11 mouse cellular contexts compared by ENCODE assay signal in the genomic region with DNA sequence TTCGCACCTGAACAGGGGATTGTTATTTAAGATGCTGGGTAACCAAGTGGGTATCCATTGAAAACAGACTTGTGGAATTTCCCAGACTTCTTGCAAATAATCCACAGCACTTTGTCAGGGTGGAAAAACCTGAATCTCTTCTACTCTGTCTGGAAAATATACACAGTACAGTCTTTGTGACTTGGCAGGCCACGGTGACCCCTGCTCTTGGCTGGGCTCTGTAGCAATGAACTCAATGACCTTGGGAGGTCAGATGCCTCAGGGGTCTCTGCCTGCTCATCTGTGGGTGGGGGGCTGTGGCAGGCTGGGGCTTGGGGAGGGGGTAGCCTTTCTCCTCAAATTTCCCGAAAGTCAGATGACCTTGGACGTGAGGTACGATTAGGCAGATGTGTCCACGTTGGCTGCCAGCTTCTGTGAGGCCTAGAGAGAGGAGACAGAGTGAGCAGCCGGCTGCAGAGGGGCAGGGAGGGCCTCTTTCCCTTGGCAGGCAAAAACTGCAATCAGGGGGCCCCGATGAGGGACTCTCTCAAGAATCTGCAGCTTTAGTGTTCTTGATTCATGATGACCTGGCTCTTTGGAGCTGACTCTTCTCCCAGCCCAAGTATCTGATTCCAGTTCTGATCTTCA.
DNase-seq lines count a peak whose midpoint lies in the region; ATAC-seq and TF ChIP-seq lines count a peak whose summit lies in the region.
"Had no signal": no experiment of that assay in that cellular context is flagged by ENCODE, and none has a peak within 500 bp of the region (broad histone marks: within the 10 kb centered on the region; RNA-seq: fewer than 3 reads in every experiment).

No protein-coding gene starts in this region.

- intact Hi-C loops in gastrocnemius, adult 2 months (cut with DNase I): no loop called here

- H3K4me1 ChIP-seq in kidney, embryonic 14.5 days (ENCODE audit: control insufficient read depth, insufficient read depth, low read length): peaks cover 19% of the 10 kb centered on the region
- peaks cover 85% of the 10 kb centered on the region for H3K4me1 ChIP-seq in embryonic facial prominence, embryonic 10.5 days
- H3K4me1 ChIP-seq in neural tube, embryonic 15.5 days: peaks cover 14% of the 10 kb centered on the region
- H3K4me1 ChIP-seq: liver, embryonic 15.5 days had no signal

- no peak for TF ChIP-seq CTCF in gastrocnemius, adult 2 months (IDR thresholded peaks at IDR 0.05)

- H3K9me3 ChIP-seq in kidney, embryonic 14.5 days (ENCODE audit: control insufficient read depth, low read length): no peaks in the 10 kb centered on the region
- no peaks in the 10 kb centered on the region for H3K9me3 ChIP-seq in embryonic facial prominence, embryonic 10.5 days
- no peaks in the 10 kb centered on the region for H3K9me3 ChIP-seq in neural tube, embryonic 15.5 days (replicated peaks)
- H3K9me3 ChIP-seq: liver, embryonic 15.5 days had no signal

- no peak overlapping the region for H3K9ac ChIP-seq in kidney, embryonic 14.5 days (ENCODE audit: low read depth, low read length)
- no peak overlapping the region for H3K9ac ChIP-seq in neural tube, embryonic 15.5 days (replicated peaks)
- H3K9ac ChIP-seq: liver, embryonic 15.5 days had no signal

- WGBS in kidney, embryonic 14.5 days: 35% methylated on average over 8 of the region's 8 CpGs
- 36% methylated on average over 8 of the region's 8 CpGs for WGBS in embryonic facial prominence, embryonic 10.5 days
- 66% methylated on average over 8 of the region's 8 CpGs for WGBS in neural tube, embryonic 15.5 days

- H3K4me2 ChIP-seq in kidney, embryonic 14.5 days (replicated peaks; ENCODE audit: low read depth, low read length): no peak overlapping the region
- H3K4me2 ChIP-seq in neural tube, embryonic 15.5 days: no peak overlapping the region
- H3K4me2 ChIP-seq: liver, embryonic 15.5 days had no signal

- no peaks in the 10 kb centered on the region for H3K27me3 ChIP-seq in kidney, embryonic 14.5 days (ENCODE audit: control insufficient read depth, insufficient read depth, low read length)
- no peaks in the 10 kb centered on the region for H3K27me3 ChIP-seq in embryonic facial prominence, embryonic 10.5 days (replicated peaks; ENCODE audit: low read depth, poor library complexity, severe bottlenecking)
- no peaks in the 10 kb centered on the region for H3K27me3 ChIP-seq in neural tube, embryonic 15.5 days (replicated peaks)
- H3K27me3 ChIP-seq: liver, embryonic 15.5 days had no signal

- no peak overlapping the region for H3K4me3 ChIP-seq in kidney, embryonic 14.5 days (ENCODE audit: low read length)
- H3K4me3 ChIP-seq in embryonic facial prominence, embryonic 10.5 days: no peak overlapping the region
- no peak overlapping the region for H3K4me3 ChIP-seq in gastrocnemius, adult 2 months
- H3K4me3 ChIP-seq in neural tube, embryonic 15.5 days (replicated peaks): no peak overlapping the region
- H3K4me3 ChIP-seq: liver, embryonic 15.5 days had no signal

- H3K36me3 ChIP-seq in kidney, embryonic 14.5 days (ENCODE audit: control insufficient read depth, insufficient read depth, low read length): no peaks in the 10 kb centered on the region
- no peaks in the 10 kb centered on the region for H3K36me3 ChIP-seq in embryonic facial prominence, embryonic 10.5 days (replicated peaks)
- H3K36me3 ChIP-seq in neural tube, embryonic 15.5 days: no peaks in the 10 kb centered on the region
- H3K36me3 ChIP-seq: liver, embryonic 15.5 days had no signal

- no peak for DNase-seq in kidney, adult 8-10 months
- peak; percentile 76 for DNase-seq in embryonic facial prominence, embryonic 10.5 days (ENCODE audit: low spot score)
- DNase-seq in gastrocnemius, adult 2 months: peak; percentile 25
- DNase-seq in ovary, postnatal 10 days (ENCODE audit: low spot score): peak; percentile 30
- no peak for DNase-seq in cerebellum, adult 9-10 months
- DNase-seq: cerebellum, adult 11-12 months; right cerebral cortex, adult 18-20 months; thymus, postnatal 25 days had no signal

- peak overlapping the region; percentile 37; the same call in 1 of the 2 replicates for H3K27ac ChIP-seq in kidney, embryonic 14.5 days (ENCODE audit: low read depth, low read length)
- H3K27ac ChIP-seq in embryonic facial prominence, embryonic 10.5 days (replicated peaks): peak overlapping the region; percentile 82
- 0 out of 2 replicates have a peak overlapping the region, but pooled peaks have one; percentile 16 for H3K27ac ChIP-seq in gastrocnemius, adult 2 months
- no peak overlapping the region; the same call in 1 of the 2 replicates for H3K27ac ChIP-seq in neural tube, embryonic 15.5 days (replicated peaks)
- H3K27ac ChIP-seq: liver, embryonic 15.5 days had no signal

- no peak for ATAC-seq in kidney, embryonic 14.5 days (ENCODE audit: low FRiP score, low TSS enrichment)
- no peak for ATAC-seq in neural tube, embryonic 15.5 days (ENCODE audit: low FRiP score)

Comparison
In these comparisons a context has a peak if more than half of its experiments do, and no peak if none do; other contexts are left out.
1. DNase-seq: peak in embryonic facial prominence, embryonic 10.5 days (single experiment), gastrocnemius, adult 2 months (single experiment) and ovary, postnatal 10 days (single experiment); none in kidney, adult 8-10 months (0 of 2) and cerebellum, adult 9-10 months (single experiment).